In the genomic region with DNA sequence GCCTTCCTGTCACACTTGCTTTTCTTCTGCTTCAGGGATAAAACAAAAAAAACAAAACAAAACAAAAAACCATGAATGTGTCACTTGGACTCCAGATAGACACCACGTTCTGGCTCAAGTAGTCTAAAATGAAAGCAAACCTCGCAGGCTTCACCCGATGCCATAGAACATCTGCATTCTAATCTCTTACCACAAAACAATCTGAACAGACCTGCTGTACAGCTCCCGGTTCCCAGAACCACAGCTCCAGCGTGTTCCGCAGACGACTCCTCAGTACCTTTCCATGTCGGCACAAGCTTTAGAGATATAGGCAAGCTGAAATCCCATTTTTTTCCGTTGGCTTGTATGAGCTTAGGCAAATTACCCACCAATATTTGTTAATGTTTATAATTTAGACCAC, we compare ENCODE assay signal across 20 mouse cellular contexts. TPM values are rescaled to one million over a fixed set of nuclear protein-coding genes. Genes with fewer than 3 reads are reported as not detected.
DNase-seq lines count a peak whose midpoint lies in the region; ATAC-seq and TF ChIP-seq lines count a peak whose summit lies in the region.
"Had no signal": no experiment of that assay in that cellular context is flagged by ENCODE, and none has a peak within 500 bp of the region (broad histone marks: within the 10 kb centered on the region; RNA-seq: fewer than 3 reads in every experiment).

No protein-coding gene starts in this region.

- no peaks in the 10 kb centered on the region for H3K36me3 ChIP-seq in CH12.LX (replicated peaks in 1 of 2; ENCODE audit: control insufficient read depth in 1 of 2, insufficient read depth in 1 of 2, low read length in 1 of 2)
- no peaks in the 10 kb centered on the region for H3K36me3 ChIP-seq in liver, embryonic 14.5 days (replicated peaks; ENCODE audit: control insufficient read depth, insufficient read depth, low read depth)
- H3K36me3 ChIP-seq: forebrain, embryonic 15.5 days; heart, embryonic 15.5 days; hindbrain, embryonic 10.5 days had no signal

- no peak for ATAC-seq in liver, embryonic 14.5 days (ENCODE audit: insufficient read depth)
- peak; percentile 49 for ATAC-seq in megakaryocyte progenitor cell, adult 5-6 weeks (replicated peaks; ENCODE audit: poor library complexity)
- ATAC-seq: forebrain, embryonic 15.5 days; hindbrain, embryonic 16.5 days had no signal

- H3K79me2 ChIP-seq in CH12.LX (replicated peaks; ENCODE audit: control insufficient read depth, extremely low read depth, insufficient read depth, poor library complexity, severe bottlenecking), result no peaks in the 10 kb centered on the region

- in situ Hi-C loops in CH12.LX (cut with MboI; ENCODE audit: low pct_ligation_motif_present, low pct_unique_long_range_greater_than_20kb, low sequenced_read_pairs), result no loop called here

- TF ChIP-seq EP300 in CH12.LX (IDR thresholded peaks at IDR 0.05; ENCODE audit: low read length), result no peak
- TF ChIP-seq EP300 in liver, embryonic 14.5 days (IDR thresholded peaks at IDR 0.05; ENCODE audit: low read depth), result no peak

- no peak for TF ChIP-seq POLR2A in CH12.LX (IDR thresholded peaks at IDR 0.05; ENCODE audit: low read depth, low read length)

- dilution Hi-C loops in CH12.LX (cut with MboI; ENCODE audit: extremely low pct_ligation_motif_present, extremely low pct_unique_long_range_greater_than_20kb, low sequenced_read_pairs), result no loop called here

- peak overlapping the region; percentile 51 for H3K4me2 ChIP-seq in CH12.LX (ENCODE audit: insufficient read depth, low read depth, poor library complexity, severe bottlenecking)
- peak overlapping the region; percentile 29 for H3K4me2 ChIP-seq in liver, embryonic 14.5 days (ENCODE audit: low read depth)
- H3K4me2 ChIP-seq: forebrain, embryonic 15.5 days; heart, embryonic 11.5 days; heart, embryonic 15.5 days had no signal

- H3K4me3 ChIP-seq in CH12.LX (replicated peaks in 1 of 3; ENCODE audit: low read depth in 2 of 3, low read length in 2 of 3, poor library complexity in 1 of 3), result no peak overlapping the region
- H3K4me3 ChIP-seq in liver, embryonic 14.5 days (ENCODE audit: insufficient read depth in 1 of 2, low read depth in 2 of 2, low read length in 2 of 2), result no peak overlapping the region
- H3K4me3 ChIP-seq: forebrain, embryonic 15.5 days; heart, adult 2 months; heart, embryonic 15.5 days; hindbrain, embryonic 10.5 days had no signal

- TF ChIP-seq RAD21 in CH12.LX (IDR thresholded peaks at IDR 0.05; ENCODE audit: low read depth, low read length), result no peak

- DNase-seq in heart, adult 11 months, result peak; percentile 40
- no peak for DNase-seq in heart, postnatal 14 days
- DNase-seq in CH12.LX (ENCODE audit: extremely low read depth), result no peak
- DNase-seq in liver, embryonic 14.5 days (ENCODE audit: low read depth in 3 of 3, low spot score in 3 of 3), result no peak
- no peak for DNase-seq in thymus, postnatal 36 days
- DNase-seq in layer of hippocampus, adult 11-12 months (ENCODE audit: low spot score), result no peak
- no peak for DNase-seq in lung, postnatal 14 days
- DNase-seq: adrenal gland, adult 2 months; adrenal gland, postnatal 25 days; cerebellum, adult 18-20 months; cerebellum, adult 9-11 months; cerebellum, postnatal 36 days; gastrocnemius, postnatal 36 days; heart, adult 2 months had no signal

- intact Hi-C loops in heart, postnatal 14 days (cut with DNase I), result no loop called here

- H3K9me3 ChIP-seq in CH12.LX (replicated peaks; ENCODE audit: low read length), result no peaks in the 10 kb centered on the region
- H3K9me3 ChIP-seq in liver, embryonic 14.5 days (ENCODE audit: control insufficient read depth, low read length), result no peaks in the 10 kb centered on the region
- H3K9me3 ChIP-seq: forebrain, embryonic 15.5 days; heart, embryonic 15.5 days; hindbrain, embryonic 10.5 days had no signal

- H3K4me1 ChIP-seq in CH12.LX (ENCODE audit: control insufficient read depth in 1 of 2, insufficient read depth in 2 of 2), result peaks cover 3 to 21% of the 10 kb centered on the region in 2 experiments
- peaks cover 3 to 22% of the 10 kb centered on the region in 2 experiments for H3K4me1 ChIP-seq in liver, embryonic 14.5 days (replicated peaks; ENCODE audit: control insufficient read depth in 2 of 2, insufficient read depth in 2 of 2, low read length in 1 of 2)
- H3K4me1 ChIP-seq: forebrain, embryonic 15.5 days had no signal

- no peak for TF ChIP-seq CTCF in CH12.LX (conservative IDR thresholded peaks at IDR 0.05 in 1 of 2, IDR thresholded peaks at IDR 0.05 in 1 of 2; ENCODE audit: low read depth in 2 of 2, low read length in 2 of 2)
- no peak for TF ChIP-seq CTCF in liver, embryonic 14.5 days (IDR thresholded peaks at IDR 0.05; ENCODE audit: low read depth)

- no peaks in the 10 kb centered on the region for H3K27me3 ChIP-seq in CH12.LX (replicated peaks)
- no peaks in the 10 kb centered on the region for H3K27me3 ChIP-seq in liver, embryonic 14.5 days (ENCODE audit: control insufficient read depth, insufficient read depth, low read length)
- H3K27me3 ChIP-seq: forebrain, embryonic 15.5 days; heart, embryonic 15.5 days had no signal

- no peak overlapping the region for H3K9ac ChIP-seq in CH12.LX (ENCODE audit: insufficient read depth, low read depth)
- no peak overlapping the region for H3K9ac ChIP-seq in liver, embryonic 14.5 days (replicated peaks)
- H3K9ac ChIP-seq: forebrain, embryonic 15.5 days; heart, embryonic 15.5 days had no signal

- 23% methylated on average over 9 of the region's 9 CpGs for WGBS in liver, embryonic 14.5 days (ENCODE audit: insufficient replicate concordance)

- H3K27ac ChIP-seq in CH12.LX (ENCODE audit: insufficient read depth, low read depth), result no peak overlapping the region
- no peak overlapping the region for H3K27ac ChIP-seq in liver, embryonic 14.5 days
- H3K27ac ChIP-seq: forebrain, embryonic 15.5 days; heart, adult 2 months; heart, embryonic 15.5 days; hindbrain, embryonic 10.5 days had no signal

TF ChIP-seq in CH12.LX, 34 proteins besides CTCF, POLR2A, EP300 and RAD21:
- TF ChIP-seq UBTF (IDR thresholded peaks at IDR 0.05; ENCODE audit: low read depth, low read length), result no peak

RNA-seq across cellular contexts. Expression of a gene that starts 22.5 kb away (rescaled TPM):
- total RNA-seq in heart, postnatal 14 days (2021), result 10 to 100 TPM; 69.7 to 70.8 TPM
- total RNA-seq in CH12.LX (2012; rRNA removed), result 0.08 TPM in 1 of 2 replicates, not detected in the other
- total RNA-seq in CH12.LX (2014; rRNA removed), result not detected in 2 replicates
- not detected in 2 replicates for polyA plus RNA-seq in CH12.LX (2012; ENCODE audit: insufficient read length, low read depth)
- 1.4 and 2.6 TPM in 2 replicates for polyA plus RNA-seq in liver, embryonic 14.5 days (2012; rRNA removed)
- polyA plus RNA-seq in liver, embryonic 14.5 days (2014; fragmentation: Nextera tagmentation; extraction: Ambion mirVana), result 2.8 and 2.9 TPM in 2 replicates
- total RNA-seq in megakaryocyte progenitor cell, adult 5-6 weeks (2015), result 0.44 TPM in 2 replicates
- total RNA-seq in megakaryocyte progenitor cell, adult 5-6 weeks (2017), result 0.71 and 0.74 TPM in 2 replicates

RNA-seq across cellular contexts. Expression of a gene that starts 32.9 kb away (rescaled TPM):
- 10 to 100 TPM; 28.8 to 30.3 TPM for total RNA-seq in heart, postnatal 14 days (2021)
- total RNA-seq in CH12.LX (2012; rRNA removed) (30.8 and 36.4 TPM in 2 replicates), CH12.LX (2014; rRNA removed) (133 and 134 TPM in 2 replicates)
- polyA plus RNA-seq in CH12.LX (2012; ENCODE audit: insufficient read length, low read depth), result 48.1 and 56.8 TPM in 2 replicates
- polyA plus RNA-seq in liver, embryonic 14.5 days (2012; rRNA removed), result 15.7 and 22.7 TPM in 2 replicates
- polyA plus RNA-seq in liver, embryonic 14.5 days (2014; fragmentation: Nextera tagmentation; extraction: Ambion mirVana), result 53.1 and 59.7 TPM in 2 replicates
- total RNA-seq in megakaryocyte progenitor cell, adult 5-6 weeks (2015), result 92.8 and 94.7 TPM in 2 replicates
- 75.0 and 79.8 TPM in 2 replicates for total RNA-seq in megakaryocyte progenitor cell, adult 5-6 weeks (2017)

RNA-seq across cellular contexts. Expression of a gene that starts 59.5 kb away (rescaled TPM):
- 10 to 100 TPM; 22.5 to 23.1 TPM for total RNA-seq in heart, postnatal 14 days (2021)
- total RNA-seq in CH12.LX (2012; rRNA removed) (52.5 and 53.2 TPM in 2 replicates), CH12.LX (2014; rRNA removed) (73.7 and 91.7 TPM in 2 replicates)
- 58.6 and 70.4 TPM in 2 replicates for polyA plus RNA-seq in CH12.LX (2012; ENCODE audit: insufficient read length, low read depth)
- 16.9 and 21.4 TPM in 2 replicates for polyA plus RNA-seq in liver, embryonic 14.5 days (2012; rRNA removed)
- polyA plus RNA-seq in liver, embryonic 14.5 days (2014; fragmentation: Nextera tagmentation; extraction: Ambion mirVana), result 25.4 and 25.9 TPM in 2 replicates
- 28.1 and 45.7 TPM in 2 replicates for total RNA-seq in megakaryocyte progenitor cell, adult 5-6 weeks (2015)
- total RNA-seq in megakaryocyte progenitor cell, adult 5-6 weeks (2017), result 96.3 and 102 TPM in 2 replicates

Comparison
In these comparisons a context has a peak if more than half of its experiments do, and no peak if none do; other contexts are left out.
1. RNA of a gene that starts 22.5 kb away (total RNA-seq): 69.7 to 70.8 TPM in heart, postnatal 14 days; 0.44 to 0.74 TPM in megakaryocyte progenitor cell, adult 5-6 weeks and 0.08 TPM in CH12.LX; every median in the first group is over 10 times any median in the second.